Mouse (Mus musculus) E14TG2a.4 (cell line): ENCODE measurements at regions not wholly inside any gene's neighbourhood (a gene's known extent, or its start where the extent isn't known, plus 50 kb on each side); places are given as distances from the start of the nearest gene placed in this dataset.
"Not testable (repeated sequence)": the region's sequence is repeated elsewhere in the genome, so short reads cannot be mapped to it uniquely, and the experiment has no call there.

Experiments
- H3K27me3 ChIP-seq: 2 replicates; pipeline ENCODE4 v1.6.1; 2014; ENCODE audit warnings: low read length, control low read depth; ENCODE audit not compliant: insufficient read depth
- H3K36me3 ChIP-seq: 2 replicates; pipeline ENCODE4 v1.6.1; 2014; ENCODE audit warnings: low read length, control low read depth; ENCODE audit not compliant: insufficient read depth
- H3K4me1 ChIP-seq: replicated peaks from 2 replicates; pipeline ENCODE4 v1.6.1; 2014; ENCODE audit warnings: low read depth, low read length, control low read depth
- H3K4me3 ChIP-seq: replicated peaks from 2 replicates; pipeline ENCODE4 v1.5.1; 2014; ENCODE audit warnings: mild to moderate bottlenecking, low read length
- H3K9me3 ChIP-seq: 2 replicates; pipeline ENCODE4 v1.6.1; 2014; ENCODE audit warnings: low read length, control low read depth
- CTCF ChIP-seq: conservative IDR thresholded peaks from 2 replicates; pipeline ENCODE4 v1.5.1; 2014; ENCODE audit warnings: low read length
- NANOG ChIP-seq: IDR thresholded peaks from 2 replicates; pipeline ENCODE4 v1.6.1; 2014; ENCODE audit warnings: borderline replicate concordance, low read length, mixed read lengths
- POU5F1 ChIP-seq: IDR thresholded peaks from 2 replicates; pipeline ENCODE4 v1.6.1; 2014; ENCODE audit warnings: low read length, borderline replicate concordance

DNA sequence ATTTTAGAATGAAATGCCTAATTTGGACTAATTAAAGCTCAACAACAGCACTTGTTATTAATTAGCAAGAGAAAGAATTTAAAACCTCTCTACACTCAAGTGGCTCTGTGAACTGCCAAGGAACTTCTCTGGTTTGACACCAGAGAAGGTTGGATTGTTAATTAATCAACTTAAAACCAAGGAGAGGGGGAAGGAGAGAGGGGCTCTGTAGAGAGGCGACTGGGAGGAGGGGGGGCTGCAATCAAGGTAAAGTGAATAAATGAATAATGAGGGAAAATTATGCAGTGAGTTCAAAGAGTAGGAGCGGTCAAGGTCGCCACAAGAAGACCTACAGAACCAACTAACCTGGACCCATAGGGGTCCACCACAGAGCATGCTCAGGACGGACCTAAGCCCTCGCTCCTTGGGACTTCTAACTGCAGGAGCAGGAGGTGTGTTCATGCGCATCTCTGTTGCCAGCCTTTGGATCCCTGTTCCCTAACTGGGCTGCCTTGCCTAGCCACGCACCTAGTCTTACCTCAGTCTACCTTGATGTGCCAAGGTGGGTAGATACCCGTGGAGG is 189.0 kb upstream of the Ghr start:
- no peaks in the 10 kb centered on the region for H3K4me1 ChIP-seq
- H3K9me3 ChIP-seq: no peaks in the 10 kb centered on the region
- no peaks in the 10 kb centered on the region for H3K27me3 ChIP-seq
- TF ChIP-seq NANOG (no peak), CTCF (no peak), POU5F1 (no peak)
- H3K36me3 ChIP-seq: no peaks in the 10 kb centered on the region
- H3K4me3 ChIP-seq: no peak overlapping the region

DNA sequence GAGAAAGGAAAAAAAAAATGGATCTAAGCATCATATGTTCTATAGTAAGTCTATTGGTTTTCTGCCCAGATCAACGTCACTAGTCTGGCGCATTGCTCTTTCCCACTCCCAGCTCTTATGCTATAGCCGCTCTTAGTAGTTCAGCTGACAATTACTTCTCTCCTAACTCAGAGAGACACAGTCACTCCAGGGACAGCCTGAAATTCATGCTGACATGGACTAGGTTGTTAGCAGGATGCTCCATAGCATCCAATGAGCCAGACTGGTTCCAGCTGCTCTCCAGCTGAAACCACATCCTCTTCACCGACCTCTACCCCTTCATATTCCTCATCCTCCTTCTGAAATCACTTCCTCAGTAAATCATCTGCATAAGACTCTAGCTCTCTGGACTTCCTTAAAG is 187.0 kb upstream of the Ghr start:
- H3K4me1 ChIP-seq: no peaks in the 10 kb centered on the region
- no peak overlapping the region for H3K4me3 ChIP-seq
- no peaks in the 10 kb centered on the region for H3K9me3 ChIP-seq
- no peak for TF ChIP-seq CTCF
- H3K36me3 ChIP-seq: no peaks in the 10 kb centered on the region
- H3K27me3 ChIP-seq: no peaks in the 10 kb centered on the region

DNA sequence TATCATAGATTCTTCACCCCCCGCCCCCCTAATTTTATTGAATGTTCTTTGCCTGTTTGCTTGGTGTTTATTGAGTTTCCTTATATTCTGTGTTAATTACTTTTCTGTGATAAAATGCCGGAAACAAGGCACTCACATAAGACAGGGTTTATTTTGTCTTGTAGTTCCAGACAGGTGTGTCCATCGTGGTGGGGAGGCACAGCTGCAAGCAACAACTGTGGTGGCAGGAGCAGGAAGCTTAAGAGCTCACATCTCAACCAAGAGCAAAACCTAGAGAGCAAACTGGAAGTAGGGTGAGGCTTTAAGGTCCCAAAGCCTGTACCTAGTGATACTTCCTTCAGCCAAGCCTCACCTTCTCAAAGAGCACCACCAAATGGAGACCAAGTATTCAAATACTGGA is 181.4 kb upstream of the Ghr start:
- H3K4me1 ChIP-seq: no peaks in the 10 kb centered on the region
- TF ChIP-seq NANOG (no peak), POU5F1 (no peak), CTCF (no peak)
- H3K4me3 ChIP-seq: no peak overlapping the region
- H3K27me3 ChIP-seq: no peaks in the 10 kb centered on the region
- H3K9me3 ChIP-seq: no peaks in the 10 kb centered on the region
- no peaks in the 10 kb centered on the region for H3K36me3 ChIP-seq

DNA sequence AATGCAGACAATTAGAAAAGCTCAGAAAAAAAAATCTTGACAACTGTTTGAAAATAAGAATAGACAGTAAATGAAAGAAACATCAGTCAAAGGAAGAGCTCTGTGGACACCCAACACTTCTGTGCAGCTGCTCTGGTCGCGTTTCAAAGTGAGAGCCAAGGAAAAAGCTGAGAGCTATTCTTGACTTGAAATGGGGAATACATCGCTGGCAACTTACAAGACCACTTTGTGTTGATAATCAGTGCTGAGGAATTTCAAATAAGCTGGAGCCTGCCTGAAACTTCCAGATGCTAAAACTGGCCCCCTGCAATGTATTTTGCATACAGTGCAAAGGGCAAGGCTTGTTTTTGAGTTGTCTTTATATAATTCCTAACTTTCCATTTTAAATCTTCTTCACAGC is 177.1 kb upstream of the Ghr start:
- no peaks in the 10 kb centered on the region for H3K36me3 ChIP-seq
- no peak for TF ChIP-seq POU5F1
- TF ChIP-seq NANOG: no peak
- TF ChIP-seq CTCF: no peak
- no peaks in the 10 kb centered on the region for H3K4me1 ChIP-seq
- H3K4me3 ChIP-seq: no peak overlapping the region
- H3K27me3 ChIP-seq: no peaks in the 10 kb centered on the region
- no peaks in the 10 kb centered on the region for H3K9me3 ChIP-seq

DNA sequence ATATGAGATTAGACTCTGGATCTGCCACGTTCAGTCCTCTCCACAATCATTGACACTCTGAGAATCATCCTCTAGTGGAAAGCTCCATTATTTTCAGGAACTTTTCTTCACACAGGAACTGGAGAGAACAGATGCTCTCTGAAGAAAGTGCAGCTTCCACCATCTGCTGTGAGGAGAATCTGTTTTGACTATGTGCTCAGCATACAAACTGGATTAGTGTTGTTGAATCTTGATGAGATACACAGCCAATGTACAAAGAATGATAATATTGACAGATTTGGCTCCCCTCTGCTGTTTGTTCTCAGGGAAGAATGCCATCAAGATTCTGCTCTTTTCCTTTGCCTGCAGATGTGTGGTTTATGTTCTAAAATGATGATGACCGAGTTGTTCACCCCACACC is 172.3 kb upstream of the Ghr start:
- Histone ChIP-seq H3K4me3 (no peak overlapping the region), H3K27me3 (no peaks in the 10 kb centered on the region), H3K9me3 (peaks cover 4% of the 10 kb centered on the region), H3K4me1 (no peaks in the 10 kb centered on the region), H3K36me3 (no peaks in the 10 kb centered on the region)
- no peak for TF ChIP-seq POU5F1
- TF ChIP-seq CTCF: no peak

DNA sequence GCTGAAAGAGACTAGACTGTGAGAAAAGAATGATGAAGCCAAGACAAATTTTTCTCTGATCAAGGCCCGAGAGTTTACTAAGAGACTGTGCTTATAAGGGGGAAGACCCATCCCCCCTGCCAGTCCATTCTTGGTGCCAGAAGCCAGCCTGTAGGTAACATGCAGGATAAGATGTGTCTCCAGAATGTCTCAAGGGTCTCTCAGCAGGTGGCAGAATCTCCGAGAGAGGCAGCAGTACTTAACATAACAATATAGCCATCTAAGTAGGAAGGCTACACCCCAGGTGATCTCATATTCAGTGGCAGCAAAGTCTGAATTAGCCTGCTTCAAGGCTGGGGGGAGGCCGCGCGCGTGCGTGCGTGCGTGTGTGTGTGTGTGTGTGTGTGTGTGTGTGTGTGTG is 164.8 kb upstream of the Ghr start:
- not testable (repeated sequence) for H3K27me3 ChIP-seq, H3K36me3 ChIP-seq, H3K4me3 ChIP-seq
- peaks cover 11% of the 10 kb centered on the region for H3K9me3 ChIP-seq
- peaks cover 19% of the 10 kb centered on the region for H3K4me1 ChIP-seq
- TF ChIP-seq POU5F1 (peak; percentile 23; the same call in 1 of the 2 replicates), NANOG (peak; percentile 78)

DNA sequence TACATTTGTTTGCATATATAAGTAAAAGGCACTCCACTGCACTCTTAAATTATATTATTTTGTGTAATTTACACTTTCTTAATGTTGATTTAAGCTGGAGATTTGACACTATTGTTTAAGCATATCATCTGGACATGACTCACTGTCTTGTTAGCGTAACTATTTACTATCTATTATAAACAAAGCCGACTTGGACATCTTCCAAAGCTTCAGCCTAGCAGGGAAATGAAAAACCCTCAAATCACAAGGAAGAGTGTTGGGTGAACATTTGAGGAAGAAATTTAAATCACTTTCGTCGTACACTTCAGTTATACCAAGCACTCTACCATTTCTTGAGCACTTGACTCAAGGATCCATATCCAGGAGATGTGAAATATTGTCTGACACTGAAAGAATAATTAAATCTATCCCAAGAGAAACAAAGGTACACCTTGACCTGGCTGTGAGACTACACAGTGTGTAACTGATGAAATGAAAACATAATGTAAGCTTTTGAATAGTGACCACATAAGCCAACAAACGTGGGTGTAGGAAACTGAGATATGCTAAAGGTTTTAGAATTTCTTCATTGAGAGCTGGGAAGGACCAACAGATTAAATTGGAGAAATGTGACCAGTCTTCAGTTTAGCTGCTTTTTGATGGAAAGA is 160.0 kb upstream of the Ghr start:
- Histone ChIP-seq H3K4me3 (no peak overlapping the region), H3K4me1 (peaks cover 13% of the 10 kb centered on the region), H3K36me3 (no peaks in the 10 kb centered on the region), H3K9me3 (no peaks in the 10 kb centered on the region), H3K27me3 (no peaks in the 10 kb centered on the region)
- TF ChIP-seq POU5F1: no peak
- no peak for TF ChIP-seq NANOG
- TF ChIP-seq CTCF: no peak

DNA sequence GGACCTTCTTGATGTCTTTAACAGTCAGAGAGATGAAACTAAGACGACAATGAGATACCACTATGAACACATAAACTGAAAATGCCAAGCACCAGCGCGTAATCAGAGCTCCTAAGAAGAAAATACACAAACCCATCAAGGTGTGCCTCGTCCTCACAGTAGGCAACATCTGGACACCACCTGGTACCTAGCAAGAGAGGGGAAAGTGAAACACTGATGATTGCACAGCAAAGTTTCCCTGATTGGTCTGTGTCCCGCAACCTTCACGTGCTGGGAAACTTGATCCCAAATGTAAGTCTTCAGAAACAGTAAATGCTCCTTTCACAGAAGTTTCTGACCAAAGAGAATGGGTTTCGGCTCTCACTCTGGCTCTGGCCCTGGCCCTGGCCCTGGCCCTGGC is 158.9 kb upstream of the Ghr start:
- TF ChIP-seq NANOG (no peak), POU5F1 (no peak), CTCF (no peak)
- no peak overlapping the region for H3K4me3 ChIP-seq
- H3K27me3 ChIP-seq: no peaks in the 10 kb centered on the region
- H3K9me3 ChIP-seq: no peaks in the 10 kb centered on the region
- peaks cover 10% of the 10 kb centered on the region for H3K4me1 ChIP-seq
- H3K36me3 ChIP-seq: no peaks in the 10 kb centered on the region

DNA sequence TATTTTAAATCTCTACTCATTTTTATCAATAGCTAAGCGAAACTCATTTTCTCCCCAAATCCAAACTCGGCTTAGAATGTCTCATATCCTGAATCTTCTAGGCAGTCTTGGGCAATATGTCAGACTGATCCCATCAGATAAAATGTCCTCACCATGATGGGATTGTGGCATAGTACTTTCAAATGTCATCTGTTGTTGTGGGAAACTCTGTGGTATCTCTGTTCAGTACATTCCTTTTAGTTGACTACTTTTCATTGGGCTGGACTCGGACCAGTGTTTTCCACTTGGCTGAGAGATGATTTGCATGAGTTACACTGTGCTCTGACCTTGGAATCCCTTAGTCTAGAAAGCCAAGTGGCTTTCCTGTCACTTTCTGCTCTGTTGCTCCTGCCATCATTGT is 141.9 kb upstream of the Ghr start:
- TF ChIP-seq POU5F1: no peak
- no peak for TF ChIP-seq NANOG
- TF ChIP-seq CTCF: no peak

More for the DNA sequence above, 141.9 kb upstream of the Ghr start:
- Histone ChIP-seq H3K9me3 (peaks cover 16% of the 10 kb centered on the region), H3K4me3 (no peak overlapping the region), H3K4me1 (no peaks in the 10 kb centered on the region), H3K36me3 (no peaks in the 10 kb centered on the region), H3K27me3 (no peaks in the 10 kb centered on the region)
